Mouse (Mus musculus) ovary, postnatal 14 days (tissue): ENCODE results near the gene Gm29094.

ENCODE experiments used
- DNase-seq: peaks from one replicate; pipeline ENCODE4 v3.0.0; 2022; ENCODE audit warnings: low spot score

Gene Gm29094

GRCm38 (mm10) chr9:89253400-89253799 lies 54.2 kb downstream of the Gm29094 start:
- DNase-seq, result no peak

GRCm38 (mm10) chr9:89256556-89257335 lies 57.6 kb downstream of the Gm29094 start:
- DNase-seq, result no peak

- DNase-seq, result no peak
These were observed 64.8 kb downstream of the Gm29094 start for GRCm38 (mm10) chr9:89263968-89264367.

- DNase-seq, result no peak
These were observed 65.4 kb downstream of the Gm29094 start for GRCm38 (mm10) chr9:89264571-89264970.
